Mouse (Mus musculus) forebrain, embryonic 16.5 days (tissue): Measurements from ENCODE around the gene Apoa4. TPM values are rescaled to one million over a fixed set of nuclear protein-coding genes. Genes with fewer than 3 reads are reported as not detected.

Source experiments
- ATAC-seq: fragments of 200-750 bp; cut with Nextera tagmentation; 2 replicates; pipeline ENCODE4 v1.8.0; 2017; ENCODE audit warnings: mild to moderate bottlenecking, moderate library complexity
- H3K27ac ChIP-seq: fragments of 300-500 bp; sonication (generic); 2 replicates; pipeline ENCODE4 v1.5.1; 2014; ENCODE audit warnings: low read length, control low read depth
- H3K27me3 ChIP-seq: fragments of 300-500 bp; sonication (generic); replicated peaks from 2 replicates; pipeline ENCODE4 v1.6.1; 2014; ENCODE audit warnings: low read length; ENCODE audit not compliant: control insufficient read depth, insufficient read depth
- H3K36me3 ChIP-seq: fragments of 300-500 bp; sonication (generic); 2 replicates; pipeline ENCODE4 v1.6.1; 2014; ENCODE audit not compliant: control insufficient read depth, insufficient read depth
- H3K4me1 ChIP-seq: fragments of 300-500 bp; sonication (generic); replicated peaks from 2 replicates; pipeline ENCODE4 v1.6.1; 2014; ENCODE audit warnings: low read length; ENCODE audit not compliant: control insufficient read depth, insufficient read depth
- H3K4me2 ChIP-seq: fragments of 300-500 bp; sonication (generic); 2 replicates; pipeline ENCODE4 v1.6.1; 2014; ENCODE audit warnings: mild to moderate bottlenecking, low read length, control low read depth
- H3K4me3 ChIP-seq: fragments of 300-500 bp; sonication (generic); replicated peaks from 2 replicates; pipeline ENCODE4 v1.5.1; 2014; ENCODE audit warnings: mild to moderate bottlenecking, low read length, control low read depth
- H3K9ac ChIP-seq: fragments of 300-500 bp; sonication (generic); replicated peaks from 2 replicates; pipeline ENCODE4 v1.6.1; 2014; ENCODE audit warnings: low read depth, low read length, control low read depth
- H3K9me3 ChIP-seq: fragments of 300-500 bp; sonication (generic); 2 replicates; pipeline ENCODE4 v1.6.1; 2016; ENCODE audit warnings: low read length; ENCODE audit not compliant: control insufficient read depth
- WGBS: fragments of 180-500 bp; shearing (Covaris S2); extraction: QIAGEN DNeasy Blood & Tissue Kit; methylation state at CpG from one replicate; pipeline ENCODE4 v1.1.7; 2014; 5-methylcytosine and 5-hydroxymethylcytosine counted together
- polyA plus RNA-seq: library from polyadenylated mRNA; unstranded; fragments of >200 nt; fragmentation: Nextera tagmentation; extraction: Ambion mirVana; gene quantifications from 2 replicates; pipeline ENCODE4 v1.2.1, GENCODE M21; 2015

Gene Apoa4
- not detected in 2 replicates for polyA plus RNA-seq

- H3K4me1 ChIP-seq = no peaks in the 10 kb centered on the region
- H3K9ac ChIP-seq = no peak within 1 kb of the TSS
- no peak within 1 kb of the TSS for H3K4me3 ChIP-seq
- H3K9me3 ChIP-seq = no peaks in the 10 kb centered on the region
- no peak for ATAC-seq
- no peak within 1 kb of the TSS for H3K27ac ChIP-seq
- 65% methylated on average over 7 of the region's 7 CpGs for WGBS
- no peaks in the 10 kb centered on the region for H3K36me3 ChIP-seq
- H3K4me2 ChIP-seq = no peak within 1 kb of the TSS
- H3K27me3 ChIP-seq = no peaks in the 10 kb centered on the region
Observed at GRCm38 (mm10) chr9:46240526-46241153, at the start of gene Apoa4. Gene Apoa4, plus strand, starts transcription at chr9:46240696.

- WGBS = 78% methylated on average over 8 of the region's 8 CpGs
- ATAC-seq = no peak
- no peak overlapping the region for H3K4me3 ChIP-seq
- no peak overlapping the region for H3K9ac ChIP-seq
- H3K9me3 ChIP-seq = no peaks in the 10 kb centered on the region
- H3K36me3 ChIP-seq = no peaks in the 10 kb centered on the region
- H3K4me1 ChIP-seq = peaks cover 7% of the 10 kb centered on the region
- H3K27ac ChIP-seq = no peak overlapping the region
- H3K4me2 ChIP-seq = no peak overlapping the region
- H3K27me3 ChIP-seq = no peaks in the 10 kb centered on the region
Observed at GRCm38 (mm10) chr9:46191234-46191633, 49.3 kb upstream of the Apoa4 start.

GRCm38 (mm10) chr9:46191644-46192043 is 48.9 kb upstream of the Apoa4 start:
- no peak for ATAC-seq
- Histone ChIP-seq H3K4me2 (no peak overlapping the region), H3K27me3 (no peaks in the 10 kb centered on the region), H3K27ac (no peak overlapping the region), H3K36me3 (no peaks in the 10 kb centered on the region), H3K9ac (no peak overlapping the region), H3K4me1 (peaks cover 7% of the 10 kb centered on the region), H3K4me3 (no peak overlapping the region), H3K9me3 (no peaks in the 10 kb centered on the region)
- WGBS = 18% methylated on average over 1 of the region's 1 CpGs

GRCm38 (mm10) chr9:46192642-46193041 is 47.9 kb upstream of the Apoa4 start:
- no peaks in the 10 kb centered on the region for H3K9me3 ChIP-seq
- no peak overlapping the region for H3K4me2 ChIP-seq
- H3K4me3 ChIP-seq = no peak overlapping the region
- ATAC-seq = no peak
- no peaks in the 10 kb centered on the region for H3K27me3 ChIP-seq
- no peak overlapping the region for H3K9ac ChIP-seq
- WGBS = 91% methylated on average over 6 of the region's 6 CpGs
- H3K4me1 ChIP-seq = peaks cover 7% of the 10 kb centered on the region
- H3K27ac ChIP-seq = no peak overlapping the region
- H3K36me3 ChIP-seq = no peaks in the 10 kb centered on the region

GRCm38 (mm10) chr9:46194809-46195208 is 45.7 kb upstream of the Apoa4 start:
- Histone ChIP-seq H3K4me3 (no peak overlapping the region), H3K9ac (no peak overlapping the region), H3K4me1 (no peaks in the 10 kb centered on the region), H3K4me2 (no peak overlapping the region), H3K9me3 (no peaks in the 10 kb centered on the region), H3K27ac (no peak overlapping the region), H3K27me3 (no peaks in the 10 kb centered on the region), H3K36me3 (no peaks in the 10 kb centered on the region)
- no peak for ATAC-seq
- WGBS = 90% methylated on average over 9 of the region's 9 CpGs

- no peaks in the 10 kb centered on the region for H3K36me3 ChIP-seq
- no peak overlapping the region for H3K4me2 ChIP-seq
- H3K27ac ChIP-seq = no peak overlapping the region
- 84% methylated on average over 12 of the region's 12 CpGs for WGBS
- H3K4me1 ChIP-seq = no peaks in the 10 kb centered on the region
- no peaks in the 10 kb centered on the region for H3K27me3 ChIP-seq
- ATAC-seq = no peak
- H3K9ac ChIP-seq = no peak overlapping the region
- H3K9me3 ChIP-seq = no peaks in the 10 kb centered on the region
- H3K4me3 ChIP-seq = no peak overlapping the region
Observed at GRCm38 (mm10) chr9:46196699-46197169, 43.8 kb upstream of the Apoa4 start.

- ATAC-seq = no peak
- Histone ChIP-seq H3K36me3 (peaks cover 3% of the 10 kb centered on the region; the same call in 1 of the 2 replicates), H3K27me3 (no peaks in the 10 kb centered on the region), H3K4me2 (no peak overlapping the region), H3K27ac (no peak overlapping the region), H3K4me1 (no peaks in the 10 kb centered on the region), H3K9ac (no peak overlapping the region), H3K9me3 (no peaks in the 10 kb centered on the region), H3K4me3 (no peak overlapping the region)
- 83% methylated on average over 9 of the region's 9 CpGs for WGBS
Observed at GRCm38 (mm10) chr9:46198461-46198860, 42.0 kb upstream of the Apoa4 start.

- Histone ChIP-seq H3K4me2 (no peak overlapping the region), H3K27me3 (no peaks in the 10 kb centered on the region), H3K36me3 (peaks cover 3% of the 10 kb centered on the region; the same call in 1 of the 2 replicates), H3K9ac (no peak overlapping the region), H3K9me3 (no peaks in the 10 kb centered on the region), H3K4me1 (no peaks in the 10 kb centered on the region), H3K27ac (no peak overlapping the region), H3K4me3 (no peak overlapping the region)
- WGBS = 82% methylated on average over 7 of the region's 7 CpGs
- ATAC-seq = no peak
Observed at GRCm38 (mm10) chr9:46198936-46199335, 41.6 kb upstream of the Apoa4 start.

- Histone ChIP-seq H3K4me2 (no peak overlapping the region), H3K36me3 (peaks cover 7% of the 10 kb centered on the region; the same call in 1 of the 2 replicates), H3K27me3 (no peaks in the 10 kb centered on the region), H3K9ac (no peak overlapping the region), H3K9me3 (no peaks in the 10 kb centered on the region), H3K27ac (no peak overlapping the region), H3K4me3 (no peak overlapping the region), H3K4me1 (no peaks in the 10 kb centered on the region)
- WGBS = 90% methylated on average over 2 of the region's 2 CpGs
- ATAC-seq = no peak
Observed at GRCm38 (mm10) chr9:46199609-46200008, 40.9 kb upstream of the Apoa4 start.
